Mouse (Mus musculus) E14TG2a.4 (cell line): ENCODE results near the gene Fxn.
A peak's percentile ranks its signal among the peaks of the same experiment; 100 is the strongest.

Experiments
- H3K27me3 ChIP-seq: 2 replicates; pipeline ENCODE4 v1.6.1; 2014; ENCODE audit warnings: low read length, control low read depth; ENCODE audit not compliant: insufficient read depth
- H3K36me3 ChIP-seq: 2 replicates; pipeline ENCODE4 v1.6.1; 2014; ENCODE audit warnings: low read length, control low read depth; ENCODE audit not compliant: insufficient read depth
- H3K4me1 ChIP-seq: replicated peaks from 2 replicates; pipeline ENCODE4 v1.6.1; 2014; ENCODE audit warnings: low read depth, low read length, control low read depth
- H3K4me3 ChIP-seq: replicated peaks from 2 replicates; pipeline ENCODE4 v1.5.1; 2014; ENCODE audit warnings: mild to moderate bottlenecking, low read length
- H3K9me3 ChIP-seq: 2 replicates; pipeline ENCODE4 v1.6.1; 2014; ENCODE audit warnings: low read length, control low read depth
- CTCF ChIP-seq: conservative IDR thresholded peaks from 2 replicates; pipeline ENCODE4 v1.5.1; 2014; ENCODE audit warnings: low read length
- NANOG ChIP-seq: IDR thresholded peaks from 2 replicates; pipeline ENCODE4 v1.6.1; 2014; ENCODE audit warnings: borderline replicate concordance, low read length, mixed read lengths
- POU5F1 ChIP-seq: IDR thresholded peaks from 2 replicates; pipeline ENCODE4 v1.6.1; 2014; ENCODE audit warnings: low read length, borderline replicate concordance

Gene Fxn

DNA sequence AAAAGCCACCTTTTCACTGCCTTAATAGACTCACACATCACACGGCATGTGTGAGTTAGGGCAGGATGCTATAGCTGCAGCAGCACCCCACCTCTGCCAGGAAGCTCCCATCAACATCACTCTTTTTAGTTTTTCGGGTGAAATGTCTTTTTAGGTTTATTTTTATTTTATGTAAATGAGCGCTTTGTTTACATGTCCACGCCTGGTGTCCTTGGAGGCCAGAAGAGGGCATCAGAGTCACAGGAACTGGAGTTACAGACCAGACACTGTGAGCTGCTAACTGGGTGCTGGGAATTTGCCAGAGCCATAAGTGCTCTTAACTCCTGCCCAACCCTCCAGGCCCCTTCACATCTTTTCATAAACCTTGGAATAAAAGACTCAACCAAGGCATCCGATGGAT lies 25.9 kb upstream of the Fxn start:
- H3K4me1 ChIP-seq, result peaks cover 27% of the 10 kb centered on the region
- TF ChIP-seq POU5F1 (no peak), NANOG (no peak), CTCF (no peak)
- H3K27me3 ChIP-seq, result no peaks in the 10 kb centered on the region
- H3K9me3 ChIP-seq, result no peaks in the 10 kb centered on the region
- H3K4me3 ChIP-seq, result no peak overlapping the region
- H3K36me3 ChIP-seq, result no peaks in the 10 kb centered on the region

DNA sequence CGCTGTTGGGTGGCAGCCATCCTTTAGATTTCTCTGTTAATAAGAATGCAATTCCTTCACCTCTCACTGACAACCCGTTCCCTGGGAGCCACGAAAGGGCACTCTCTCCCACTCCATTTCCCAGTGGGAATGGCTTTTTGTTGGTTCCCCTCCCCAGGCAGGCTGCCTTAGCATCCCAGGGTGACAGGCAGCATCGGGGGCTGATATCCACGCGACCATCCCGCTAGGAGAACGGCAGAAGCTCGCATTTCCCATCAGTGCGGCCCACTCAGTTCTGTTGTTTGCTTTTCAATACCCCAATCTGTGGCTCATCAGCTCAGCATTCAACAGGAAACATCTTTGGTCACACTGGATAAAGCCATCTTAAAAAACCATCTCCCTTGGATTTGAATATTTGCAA lies 21.8 kb upstream of the Fxn start:
- Histone ChIP-seq H3K27me3 (no peaks in the 10 kb centered on the region), H3K4me1 (peaks cover 18% of the 10 kb centered on the region), H3K36me3 (no peaks in the 10 kb centered on the region), H3K9me3 (no peaks in the 10 kb centered on the region), H3K4me3 (no peak overlapping the region)
- TF ChIP-seq NANOG (no peak), POU5F1 (no peak), CTCF (no peak)

GRCm38 (mm10) chr19:24301768-24302148 lies 21.4 kb upstream of the Fxn start:
- Histone ChIP-seq H3K9me3 (peaks cover 3% of the 10 kb centered on the region; the same call in 1 of the 2 replicates), H3K36me3 (no peaks in the 10 kb centered on the region), H3K27me3 (no peaks in the 10 kb centered on the region), H3K4me1 (peaks cover 17% of the 10 kb centered on the region), H3K4me3 (no peak overlapping the region)
- no peak for TF ChIP-seq NANOG

- peaks cover 17% of the 10 kb centered on the region for H3K4me1 ChIP-seq
- H3K9me3 ChIP-seq, result peaks cover 8% of the 10 kb centered on the region; the same call in 1 of the 2 replicates
- H3K27me3 ChIP-seq, result no peaks in the 10 kb centered on the region
- no peak overlapping the region for H3K4me3 ChIP-seq
- no peak for TF ChIP-seq POU5F1
- TF ChIP-seq CTCF, result peak; percentile 98
- no peak for TF ChIP-seq NANOG
- no peaks in the 10 kb centered on the region for H3K36me3 ChIP-seq
These were observed 20.8 kb upstream of the Fxn start for GRCm38 (mm10) chr19:24300994-24301767.

DNA sequence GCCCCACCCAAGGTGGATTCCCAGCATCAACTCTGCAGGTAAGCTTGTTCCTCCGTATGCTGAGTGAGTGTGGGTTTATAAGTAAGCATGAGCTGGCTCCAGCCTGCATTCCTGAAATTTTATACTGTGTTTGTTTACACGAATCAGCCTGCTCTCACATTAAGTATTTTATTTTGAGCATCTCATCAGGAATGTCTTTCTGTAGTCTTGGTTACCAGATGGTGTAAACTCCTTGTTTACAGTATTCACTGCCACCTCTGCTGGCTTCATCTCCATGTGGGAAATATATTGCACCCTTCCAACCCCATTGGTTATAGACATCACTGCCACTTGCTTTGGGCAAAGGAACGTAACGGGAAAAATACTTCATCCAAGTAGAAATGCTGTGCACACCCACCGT lies 13.1 kb upstream of the Fxn start:
- Histone ChIP-seq H3K4me1 (no peaks in the 10 kb centered on the region), H3K27me3 (no peaks in the 10 kb centered on the region), H3K9me3 (peaks cover 8% of the 10 kb centered on the region; the same call in 1 of the 2 replicates), H3K36me3 (no peaks in the 10 kb centered on the region), H3K4me3 (no peak overlapping the region)
- TF ChIP-seq NANOG (no peak), POU5F1 (no peak), CTCF (no peak)

GRCm38 (mm10) chr19:24284187-24284586 lies 3.8 kb upstream of the Fxn start:
- TF ChIP-seq POU5F1, result no peak
- no peak for TF ChIP-seq NANOG
- peak; percentile 91 for TF ChIP-seq CTCF
- Histone ChIP-seq H3K4me3 (no peak overlapping the region), H3K27me3 (no peaks in the 10 kb centered on the region), H3K9me3 (peaks cover 16% of the 10 kb centered on the region), H3K36me3 (no peaks in the 10 kb centered on the region), H3K4me1 (peaks cover 18% of the 10 kb centered on the region)

- Histone ChIP-seq H3K4me1 (peaks cover 26% of the 10 kb centered on the region), H3K36me3 (peaks cover 6% of the 10 kb centered on the region; the same call in 1 of the 2 replicates), H3K27me3 (no peaks in the 10 kb centered on the region), H3K4me3 (peak overlapping the region; percentile 86), H3K9me3 (peaks cover under 1% of the 10 kb centered on the region; the same call in 1 of the 2 replicates)
- no peak for TF ChIP-seq POU5F1
- no peak for TF ChIP-seq CTCF
- no peak for TF ChIP-seq NANOG
These were observed 1.0 kb upstream of the Fxn start for GRCm38 (mm10) chr19:24281288-24281980.

- H3K9me3 ChIP-seq, result no peaks in the 10 kb centered on the region
- no peaks in the 10 kb centered on the region for H3K27me3 ChIP-seq
- peaks cover 26% of the 10 kb centered on the region for H3K4me1 ChIP-seq
- peak overlapping the region; percentile 86 for H3K4me3 ChIP-seq
- peaks cover 14% of the 10 kb centered on the region for H3K36me3 ChIP-seq
- TF ChIP-seq NANOG (no peak), POU5F1 (no peak), CTCF (no peak)
These were observed 452 bp downstream of the Fxn start for GRCm38 (mm10) chr19:24279706-24280600.
